Mouse (Mus musculus) kidney, embryonic 14.5 days (tissue): Measurements from ENCODE around the gene Zfyve19. TPM values are rescaled to one million over a fixed set of nuclear protein-coding genes. Genes with fewer than 3 reads are reported as not detected.
A peak's percentile ranks its signal among the peaks of the same experiment; 100 is the strongest.

ENCODE experiments used
- ATAC-seq: fragments of 200-750 bp; cut with Nextera tagmentation; 2 replicates; pipeline ENCODE4 v1.8.0; 2017; ENCODE audit warnings: moderate number of reproducible peaks, mild to moderate bottlenecking, moderate TSS enrichment, moderate library complexity; ENCODE audit not compliant: low FRiP score, low TSS enrichment
- H3K27ac ChIP-seq: fragments of 300-500 bp; sonication (generic); 2 replicates; pipeline ENCODE4 v1.5.1; 2014; ENCODE audit warnings: low read depth, mild to moderate bottlenecking, low read length, moderate library complexity, mixed read lengths
- H3K27me3 ChIP-seq: fragments of 300-500 bp; sonication (generic); 2 replicates; pipeline ENCODE4 v1.6.1; 2014; ENCODE audit warnings: mild to moderate bottlenecking, low read length; ENCODE audit not compliant: control insufficient read depth, insufficient read depth
- H3K36me3 ChIP-seq: fragments of 300-500 bp; sonication (generic); 2 replicates; pipeline ENCODE4 v1.6.1; 2014; ENCODE audit warnings: low read length, mixed read lengths; ENCODE audit not compliant: control insufficient read depth, insufficient read depth
- H3K4me1 ChIP-seq: fragments of 300-500 bp; sonication (generic); 2 replicates; pipeline ENCODE4 v1.6.1; 2014; ENCODE audit warnings: low read length, mixed read lengths; ENCODE audit not compliant: control insufficient read depth, insufficient read depth
- H3K4me2 ChIP-seq: fragments of 300-500 bp; sonication (generic); replicated peaks from 2 replicates; pipeline ENCODE4 v1.6.1; 2014; ENCODE audit warnings: low read depth, mild to moderate bottlenecking, low read length
- H3K4me3 ChIP-seq: fragments of 300-500 bp; sonication (generic); 2 replicates; pipeline ENCODE4 v1.5.1; 2014; ENCODE audit warnings: mild to moderate bottlenecking, low read length
- H3K9ac ChIP-seq: fragments of 300-500 bp; sonication (generic); 2 replicates; pipeline ENCODE4 v1.6.1; 2014; ENCODE audit warnings: low read depth, mild to moderate bottlenecking, low read length, moderate library complexity
- H3K9me3 ChIP-seq: fragments of 300-500 bp; sonication (generic); 2 replicates; pipeline ENCODE4 v1.6.1; 2016; ENCODE audit warnings: low read length; ENCODE audit not compliant: control insufficient read depth
- WGBS: fragments of 180-500 bp; shearing (Covaris S2); extraction: QIAGEN DNeasy Blood & Tissue Kit; methylation state at CpG from one replicate; pipeline ENCODE4 v1.1.7; 2014; 5-methylcytosine and 5-hydroxymethylcytosine counted together
- polyA plus RNA-seq: library from polyadenylated mRNA; unstranded; fragments of >200 nt; fragmentation: Nextera tagmentation; extraction: Ambion mirVana; gene quantifications from 2 replicates; pipeline ENCODE4 v1.2.1, GENCODE M21; 2014

The Zfyve19 gene
- polyA plus RNA-seq, 1 experiment from 2014 or later = 49.1 TPM

DNA sequence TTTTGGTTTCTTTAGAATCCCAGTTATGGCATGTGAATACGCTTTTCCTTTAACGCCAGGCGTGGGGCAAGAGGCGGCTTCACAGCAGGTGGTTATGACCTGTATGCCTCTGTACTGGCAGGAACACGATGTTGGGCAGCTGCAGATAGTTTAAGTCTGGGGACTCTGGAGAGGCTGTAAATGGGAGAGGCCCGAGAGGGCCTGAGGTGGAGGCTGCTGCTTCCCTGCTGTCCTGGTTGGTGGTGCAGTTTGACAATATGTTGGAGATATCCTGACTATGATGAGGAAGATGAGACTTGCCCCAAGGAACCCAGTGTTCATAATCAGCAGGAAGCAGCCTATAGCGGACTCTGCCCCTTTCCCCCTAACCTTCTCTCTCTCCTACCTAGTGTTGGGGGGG, 25.5 kb upstream of the Zfyve19 start:
- 87% methylated on average over 7 of the region's 7 CpGs for WGBS
- H3K27ac ChIP-seq = no peak overlapping the region
- no peaks in the 10 kb centered on the region for H3K4me1 ChIP-seq
- no peak overlapping the region for H3K4me2 ChIP-seq
- peaks cover 39% of the 10 kb centered on the region for H3K36me3 ChIP-seq
- ATAC-seq = no peak
- H3K27me3 ChIP-seq = no peaks in the 10 kb centered on the region
- no peak overlapping the region for H3K9ac ChIP-seq
- no peaks in the 10 kb centered on the region for H3K9me3 ChIP-seq
- H3K4me3 ChIP-seq = no peak overlapping the region

DNA sequence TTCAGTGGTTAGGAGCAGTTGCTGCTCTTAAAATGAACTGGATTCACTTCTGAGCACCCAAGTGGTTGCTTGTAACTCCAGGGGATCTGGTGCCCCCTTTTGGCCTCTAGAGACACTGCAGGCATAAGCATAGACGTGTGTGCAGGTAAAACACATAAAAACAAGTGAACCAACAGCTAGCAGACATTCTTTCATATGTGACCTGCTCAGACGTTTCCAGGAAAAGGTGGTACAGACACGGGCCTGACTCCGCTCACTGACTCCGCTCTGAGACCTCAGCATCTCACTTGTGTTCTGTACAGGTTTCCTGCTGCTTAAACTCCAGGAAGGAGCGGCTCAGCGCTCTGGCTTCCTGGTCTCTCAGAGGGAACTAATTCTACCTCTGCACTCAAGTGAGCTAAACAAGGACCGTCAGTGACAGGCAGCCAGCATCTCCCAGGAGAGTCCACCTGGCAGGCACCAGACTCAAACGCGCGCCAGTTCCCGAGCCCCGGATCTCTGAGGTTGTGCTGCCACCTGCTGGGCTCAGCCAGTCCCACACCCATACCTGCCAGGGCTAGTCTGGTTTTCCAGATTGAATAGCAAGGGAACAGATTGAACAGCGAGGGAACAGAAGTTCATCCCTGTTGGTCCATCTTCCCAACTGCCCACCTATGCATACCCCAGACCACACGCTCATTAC, 19.2 kb upstream of the Zfyve19 start:
- Histone ChIP-seq H3K9me3 (no peaks in the 10 kb centered on the region), H3K9ac (no peak overlapping the region), H3K4me1 (no peaks in the 10 kb centered on the region), H3K4me2 (peak overlapping the region; percentile 62), H3K27me3 (no peaks in the 10 kb centered on the region), H3K27ac (no peak overlapping the region), H3K36me3 (peaks cover 6% of the 10 kb centered on the region; the same call in 1 of the 2 replicates), H3K4me3 (peak overlapping the region; percentile 21; the same call in 1 of the 2 replicates)
- WGBS = 9% methylated on average over 15 of the region's 15 CpGs
- peak; percentile 83 for ATAC-seq

DNA sequence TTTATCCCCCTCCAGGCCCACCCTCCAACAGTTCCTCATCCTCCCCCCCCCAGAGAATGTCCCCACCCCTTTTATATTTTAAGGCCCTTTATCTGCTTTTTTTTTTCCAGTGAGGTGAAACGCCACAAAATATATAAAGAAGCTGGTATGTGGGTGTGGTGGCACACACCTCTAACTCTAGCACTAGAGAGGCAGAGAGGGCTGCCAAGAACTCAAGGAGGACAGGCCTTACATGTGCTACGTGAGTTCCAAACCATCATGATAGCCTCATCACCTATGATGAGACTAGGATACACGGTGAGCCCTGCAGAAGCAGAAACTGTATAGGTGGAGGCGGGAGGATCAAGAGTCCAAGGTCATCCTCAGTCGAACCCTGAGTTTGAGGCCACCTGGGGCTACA, 17.4 kb upstream of the Zfyve19 start:
- Histone ChIP-seq H3K27ac (no peak overlapping the region), H3K36me3 (no peaks in the 10 kb centered on the region), H3K4me1 (no peaks in the 10 kb centered on the region), H3K9me3 (no peaks in the 10 kb centered on the region), H3K27me3 (no peaks in the 10 kb centered on the region), H3K9ac (no peak overlapping the region), H3K4me2 (no peak overlapping the region), H3K4me3 (no peak overlapping the region)
- no peak for ATAC-seq
- 88% methylated on average over 5 of the region's 5 CpGs for WGBS

DNA sequence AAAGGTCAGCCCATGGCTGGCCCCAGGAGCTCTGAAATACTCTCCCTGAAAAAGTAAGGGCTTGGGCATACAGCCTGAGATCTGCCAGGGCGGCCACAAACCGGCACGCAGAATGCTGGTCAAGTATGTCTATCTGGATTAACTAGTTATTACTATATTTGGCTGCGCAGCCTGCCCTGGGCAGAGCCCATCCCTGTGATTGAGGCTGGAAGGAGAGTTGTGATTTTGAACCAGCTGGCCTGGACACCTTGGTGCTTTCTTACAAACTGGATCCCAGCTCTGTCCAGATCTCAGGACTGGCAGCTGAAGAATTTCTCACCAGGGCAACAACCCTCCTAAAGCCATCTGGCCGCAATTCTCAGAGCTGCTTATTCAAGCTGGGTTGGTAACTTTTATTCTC, 14.3 kb upstream of the Zfyve19 start:
- Histone ChIP-seq H3K27me3 (no peaks in the 10 kb centered on the region), H3K36me3 (no peaks in the 10 kb centered on the region), H3K4me3 (no peak overlapping the region), H3K27ac (no peak overlapping the region), H3K4me2 (no peak overlapping the region), H3K9me3 (no peaks in the 10 kb centered on the region), H3K4me1 (0 out of 2 replicates have a peak, but pooled peaks cover 6% of the 10 kb centered on the region), H3K9ac (no peak overlapping the region)
- WGBS = 83% methylated on average over 5 of the region's 5 CpGs
- no peak for ATAC-seq

DNA sequence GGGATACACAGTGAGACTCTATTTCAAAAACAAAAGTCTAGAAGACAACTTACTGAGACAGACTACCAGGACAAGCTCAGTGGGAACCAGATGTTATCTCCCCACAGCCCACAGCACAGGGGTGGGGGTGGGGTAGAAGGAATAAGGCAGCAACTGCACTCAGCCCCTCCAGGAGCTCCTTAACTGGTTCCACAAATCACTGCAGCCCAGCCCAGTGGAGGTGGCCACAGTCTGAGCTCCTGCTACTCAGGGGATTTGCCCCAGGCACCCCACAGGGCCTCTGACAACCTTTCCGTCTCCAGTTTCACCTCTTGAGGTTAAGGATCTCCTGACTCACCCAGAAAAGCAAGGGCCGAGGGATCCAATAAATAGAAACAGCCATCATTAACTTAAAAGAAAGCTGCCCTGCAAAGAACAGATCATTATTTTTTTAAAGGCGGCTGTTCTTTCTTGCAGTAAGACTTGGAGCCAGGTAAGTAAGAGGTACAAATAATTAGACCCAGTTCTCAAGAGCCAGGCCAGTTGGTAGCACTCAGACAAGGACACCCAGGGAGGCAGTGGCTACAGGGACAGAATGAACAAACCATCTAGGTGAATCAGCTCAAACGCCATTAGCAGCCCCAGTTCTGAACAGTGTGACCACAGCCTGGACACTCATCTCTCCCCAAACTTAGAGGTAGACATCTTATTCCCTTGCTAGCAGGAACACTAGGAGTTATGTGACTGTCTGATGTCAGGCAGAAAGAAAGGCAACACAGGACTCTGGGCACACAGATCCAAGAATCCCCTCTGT, 11.9 kb upstream of the Zfyve19 start:
- Histone ChIP-seq H3K9ac (no peak overlapping the region), H3K9me3 (no peaks in the 10 kb centered on the region), H3K4me1 (0 out of 2 replicates have a peak, but pooled peaks cover 6% of the 10 kb centered on the region), H3K4me2 (no peak overlapping the region), H3K36me3 (no peaks in the 10 kb centered on the region), H3K27ac (no peak overlapping the region), H3K4me3 (no peak overlapping the region), H3K27me3 (no peaks in the 10 kb centered on the region)
- 18% methylated on average over 4 of the region's 4 CpGs for WGBS
- peak; percentile 54; the same call in 1 of the 2 replicates for ATAC-seq

DNA sequence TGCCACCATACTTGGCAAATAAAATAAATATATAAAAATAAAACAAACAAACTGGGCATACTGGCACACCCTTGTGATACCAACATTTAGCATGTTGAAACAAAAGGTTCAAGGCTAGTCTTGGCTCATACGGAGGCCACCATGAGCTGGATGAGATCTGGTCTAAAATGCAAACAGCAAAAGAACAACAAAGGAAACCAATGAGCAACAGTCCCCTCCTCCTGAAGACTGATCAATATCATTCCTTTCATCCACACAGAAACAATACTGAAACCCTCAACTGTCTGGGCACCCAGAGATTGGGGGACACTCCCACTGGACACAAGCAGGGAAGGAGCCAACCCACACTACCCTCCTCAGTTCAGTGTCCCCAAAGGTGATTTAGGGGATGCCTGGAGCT, 10.9 kb upstream of the Zfyve19 start:
- no peak overlapping the region for H3K9ac ChIP-seq

DNA sequence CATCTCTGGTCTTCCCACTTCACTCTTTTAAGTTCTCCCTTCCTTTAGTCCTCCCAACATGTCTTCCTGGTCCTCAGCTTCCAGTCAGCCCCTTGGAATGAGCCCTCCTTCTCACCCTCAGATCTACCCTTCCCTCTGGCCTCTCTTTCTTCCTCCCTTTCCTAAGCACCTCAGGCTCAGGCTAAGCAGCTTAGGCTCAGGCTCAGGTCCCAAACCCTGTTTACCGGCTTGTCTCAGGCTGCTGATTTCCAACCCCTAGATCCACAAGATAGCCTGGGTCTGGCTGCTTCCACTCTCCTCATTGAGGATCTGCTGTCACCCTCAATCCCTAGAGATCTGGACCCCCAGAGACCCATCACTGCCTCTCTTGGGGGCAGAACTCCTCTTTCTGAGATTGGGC, 10.4 kb upstream of the Zfyve19 start:
- H3K9me3 ChIP-seq = no peaks in the 10 kb centered on the region
- WGBS = 48% methylated on average over 1 of the region's 1 CpGs
- no peak overlapping the region for H3K9ac ChIP-seq
- H3K4me3 ChIP-seq = no peak overlapping the region
- H3K4me1 ChIP-seq = peaks cover 6% of the 10 kb centered on the region; the same call in 1 of the 2 replicates
- H3K27me3 ChIP-seq = no peaks in the 10 kb centered on the region
- ATAC-seq = no peak
- H3K27ac ChIP-seq = peak overlapping the region; percentile 42; the same call in 1 of the 2 replicates
- H3K36me3 ChIP-seq = no peaks in the 10 kb centered on the region
- no peak overlapping the region for H3K4me2 ChIP-seq

More for the DNA sequence above, 10.9 kb upstream of the Zfyve19 start:
- H3K4me3 ChIP-seq = no peak overlapping the region
- ATAC-seq = no peak
- no peaks in the 10 kb centered on the region for H3K27me3 ChIP-seq
- WGBS = 87% methylated on average over 1 of the region's 1 CpGs
- no peaks in the 10 kb centered on the region for H3K9me3 ChIP-seq
- peak overlapping the region; percentile 42; the same call in 1 of the 2 replicates for H3K27ac ChIP-seq
- H3K4me2 ChIP-seq = no peak overlapping the region
- H3K36me3 ChIP-seq = no peaks in the 10 kb centered on the region
- 0 out of 2 replicates have a peak, but pooled peaks cover 6% of the 10 kb centered on the region for H3K4me1 ChIP-seq

DNA sequence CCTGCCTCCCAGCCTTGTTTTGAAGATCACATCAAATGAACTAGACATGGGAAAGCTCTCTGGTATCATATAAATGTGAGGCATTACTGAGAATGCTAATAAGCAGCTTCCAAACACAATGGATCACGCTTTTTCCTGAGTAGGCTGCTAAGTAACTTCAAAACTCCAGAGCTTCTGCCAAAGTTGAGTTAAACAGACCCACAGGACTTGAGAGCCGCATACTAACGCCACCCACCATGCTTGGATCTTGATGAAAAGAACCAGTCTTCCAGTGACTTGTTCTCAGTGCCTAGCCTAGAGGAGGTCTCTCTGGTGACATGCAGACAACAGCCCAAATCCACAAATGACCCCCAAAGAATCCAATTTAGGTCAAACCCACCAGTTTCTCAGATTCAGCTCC, 9.5 kb upstream of the Zfyve19 start:
- Histone ChIP-seq H3K4me1 (peaks cover 10% of the 10 kb centered on the region; the same call in 1 of the 2 replicates), H3K36me3 (no peaks in the 10 kb centered on the region), H3K9me3 (no peaks in the 10 kb centered on the region), H3K9ac (no peak overlapping the region), H3K27ac (no peak overlapping the region), H3K4me3 (no peak overlapping the region), H3K4me2 (no peak overlapping the region), H3K27me3 (no peaks in the 10 kb centered on the region)
- no peak for ATAC-seq
- 65% methylated on average over 3 of the region's 3 CpGs for WGBS

DNA sequence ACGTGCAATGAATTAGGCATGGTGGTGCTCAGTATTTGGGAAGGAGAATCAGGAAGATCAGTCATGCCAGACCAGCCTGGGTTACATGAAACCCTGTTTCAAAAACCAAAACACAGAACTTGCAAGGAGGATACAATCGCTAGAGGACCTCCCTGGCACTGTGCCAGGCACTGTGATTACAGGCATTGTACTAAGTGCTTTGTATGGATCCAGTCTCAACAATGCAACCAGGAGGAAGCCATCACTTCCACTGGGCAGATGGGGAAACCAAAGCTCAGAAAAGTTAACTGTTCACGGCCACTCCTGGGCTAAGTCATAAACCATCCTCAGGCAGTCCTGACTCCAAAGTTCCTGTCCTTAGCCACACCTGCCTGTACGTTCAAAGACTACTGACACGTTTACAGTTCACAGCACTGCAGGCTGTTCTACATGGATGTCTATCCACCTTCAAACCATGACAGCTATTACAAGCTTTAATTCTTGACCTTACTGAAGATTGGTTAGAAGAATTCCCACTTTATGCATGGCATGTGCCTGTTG, 5.4 kb upstream of the Zfyve19 start:
- Histone ChIP-seq H3K4me3 (no peak overlapping the region), H3K9ac (no peak overlapping the region), H3K36me3 (no peaks in the 10 kb centered on the region), H3K27ac (no peak overlapping the region; the same call in 1 of the 2 replicates), H3K4me1 (peaks cover 6% of the 10 kb centered on the region; the same call in 1 of the 2 replicates), H3K9me3 (no peaks in the 10 kb centered on the region), H3K4me2 (no peak overlapping the region), H3K27me3 (no peaks in the 10 kb centered on the region)
- 33% methylated on average over 5 of the region's 5 CpGs for WGBS
- ATAC-seq = no peak
